In genomic region chr2:25465816-25466635, GRCm38 (mm10) we compare ENCODE assay signal across 10 mouse cellular contexts. TPM values are rescaled to one million over a fixed set of nuclear protein-coding genes. Genes with fewer than 3 reads are reported as not detected.
A peak's percentile ranks its signal among the peaks of the same experiment; 100 is the strongest.
DNase-seq lines count a peak whose midpoint lies in the region; ATAC-seq lines count a peak whose summit lies in the region.
"Had no signal": no experiment of that assay in that cellular context is flagged by ENCODE, and none has a peak within 500 bp of the region (broad histone marks: within the 10 kb centered on the region; RNA-seq: fewer than 3 reads in every experiment).

No protein-coding gene starts in this region.

- no peaks in the 10 kb centered on the region for H3K9me3 ChIP-seq in liver, embryonic 12.5 days (replicated peaks)

- no peaks in the 10 kb centered on the region for H3K36me3 ChIP-seq in liver, embryonic 12.5 days

- H3K4me1 ChIP-seq in liver, embryonic 12.5 days: peaks cover 16% of the 10 kb centered on the region

- H3K4me2 ChIP-seq in liver, embryonic 12.5 days: no peak overlapping the region

- WGBS in liver, embryonic 12.5 days (ENCODE audit: insufficient replicate concordance): 21% methylated on average over 10 of the region's 10 CpGs

- no peak overlapping the region for H3K4me3 ChIP-seq in liver, embryonic 12.5 days

- H3K9ac ChIP-seq in liver, embryonic 12.5 days: no peak overlapping the region

- ATAC-seq in liver, embryonic 12.5 days: no peak
- ATAC-seq: Patski had no signal

- 0 out of 2 replicates have a peak, but pooled peaks cover 14% of the 10 kb centered on the region for H3K27me3 ChIP-seq in liver, embryonic 12.5 days (replicated peaks)
- H3K27me3 ChIP-seq: Patski had no signal

- H3K27ac ChIP-seq in liver, embryonic 12.5 days: peak overlapping the region; percentile 12; the same call in 1 of the 2 replicates

- peak; percentile 91 for DNase-seq in heart, adult 11 months
- DNase-seq in heart, adult 9 months (ENCODE audit: low spot score in 2 of 2): no peak
- peak; percentile 77 for DNase-seq in cerebellum, adult 9-10 months
- DNase-seq in retina, postnatal 7 days (ENCODE audit: low read depth, low spot score): peak; percentile 50
- DNase-seq in kidney, postnatal 36 days: no peak
- DNase-seq in layer of hippocampus, postnatal 36 days: no peak
- DNase-seq in kidney, adult 9 months: no peak

RNA-seq across cellular contexts. Expression of gene Ptgds, which starts 3.8 kb away (rescaled TPM):
- polyA plus RNA-seq in liver, embryonic 12.5 days (2016; fragmentation: Nextera tagmentation; extraction: Ambion mirVana): 0.20 and 0.22 TPM in 2 replicates
- 100 to 1,000 TPM; 435 to 800 TPM for total RNA-seq in layer of hippocampus, postnatal 36 days (2021)

RNA-seq across cellular contexts. Expression of gene Paxx, which starts 5.1 kb away (rescaled TPM):
- polyA plus RNA-seq in liver, embryonic 12.5 days (2016; fragmentation: Nextera tagmentation; extraction: Ambion mirVana): 9.1 and 11.4 TPM in 2 replicates
- 10 to 100 TPM; 46.2 to 62.8 TPM for total RNA-seq in layer of hippocampus, postnatal 36 days (2021)

RNA-seq across cellular contexts. Expression of gene Clic3, which starts 9.4 kb away (rescaled TPM):
- polyA plus RNA-seq in liver, embryonic 12.5 days (2016; fragmentation: Nextera tagmentation; extraction: Ambion mirVana): 0.45 and 0.68 TPM in 2 replicates
- under 1 TPM in 1 of 2 experiments, not detected in 1; 0.66 TPM for total RNA-seq in layer of hippocampus, postnatal 36 days (2021)

RNA-seq across cellular contexts. Expression of gene Lcn12, which starts 27.7 kb away (rescaled TPM):
- not detected in 2 replicates for polyA plus RNA-seq in liver, embryonic 12.5 days (2016; fragmentation: Nextera tagmentation; extraction: Ambion mirVana)
- not detected for total RNA-seq in layer of hippocampus, postnatal 36 days (2021)
- total RNA-seq: heart, adult 18-20 months had no signal
- polyA plus RNA-seq: Patski had no signal

RNA-seq across cellular contexts. Expression of gene Fbxw5, which starts 34.5 kb away (rescaled TPM):
- 39.9 and 42.7 TPM in 2 replicates for polyA plus RNA-seq in liver, embryonic 12.5 days (2016; fragmentation: Nextera tagmentation; extraction: Ambion mirVana)
- total RNA-seq in layer of hippocampus, postnatal 36 days (2021): 100 to 1,000 TPM; 115 to 116 TPM

Comparison
In these comparisons a context has a peak if more than half of its experiments do, and no peak if none do; other contexts are left out.
1. DNase-seq: peak in heart, adult 11 months (single experiment), cerebellum, adult 9-10 months (single experiment) and retina, postnatal 7 days (single experiment); none in heart, adult 9 months (0 of 2), kidney, postnatal 36 days (0 of 2), layer of hippocampus, postnatal 36 days (0 of 2) and kidney, adult 9 months (single experiment).